Mouse (Mus musculus): ENCODE measurements at regions not wholly inside any gene's neighbourhood (a gene's known extent, or its start where the extent isn't known, plus 50 kb on each side); places are given as distances from the start of the nearest gene placed in this dataset.
A peak's percentile ranks its signal among the peaks of the same experiment; 100 is the strongest.

GRCm38 (mm10) chr12:32273474-32273873 is 65.0 kb upstream of the Pik3cg start:
- H3K4me3 ChIP-seq (ENCODE audit: extremely low read depth, insufficient read depth, insufficient read length): no peak overlapping the region
- DNase-seq (ENCODE audit: low read depth in 1 of 2, low spot score in 2 of 2): no peak
- H3K36me3 ChIP-seq (ENCODE audit: control insufficient read depth, insufficient read depth, low read length): no peaks in the 10 kb centered on the region
- H3K27ac ChIP-seq (ENCODE audit: insufficient read depth, low read length): no peak overlapping the region
- 81% methylated on average over 1 of the region's 1 CpGs for WGBS
- no peaks in the 10 kb centered on the region for H3K4me1 ChIP-seq (ENCODE audit: control insufficient read depth, insufficient read depth, insufficient read length)
- H3K27me3 ChIP-seq (ENCODE audit: control insufficient read depth, insufficient read depth, low read length): no peaks in the 10 kb centered on the region
- TF ChIP-seq CTCF (IDR thresholded peaks at IDR 0.05; ENCODE audit: extremely low read depth, insufficient read depth, insufficient read length, insufficient replicate concordance): no peak
- no peak for TF ChIP-seq POLR2A (IDR thresholded peaks at IDR 0.05; ENCODE audit: low read depth, low read length)

- WGBS: 77% methylated on average over 4 of the region's 4 CpGs
- H3K27ac ChIP-seq (ENCODE audit: insufficient read depth, low read length): no peak overlapping the region
- DNase-seq (ENCODE audit: low read depth in 1 of 2, low spot score in 2 of 2): no peak
- no peak for TF ChIP-seq CTCF (IDR thresholded peaks at IDR 0.05; ENCODE audit: extremely low read depth, insufficient read depth, insufficient read length, insufficient replicate concordance)
- H3K36me3 ChIP-seq (ENCODE audit: control insufficient read depth, insufficient read depth, low read length): no peaks in the 10 kb centered on the region
- no peaks in the 10 kb centered on the region for H3K27me3 ChIP-seq (ENCODE audit: control insufficient read depth, insufficient read depth, low read length)
- no peak overlapping the region for H3K4me3 ChIP-seq (ENCODE audit: extremely low read depth, insufficient read depth, insufficient read length)
- no peaks in the 10 kb centered on the region for H3K4me1 ChIP-seq (ENCODE audit: control insufficient read depth, insufficient read depth, insufficient read length)
These were observed 71.4 kb upstream of the Pik3cg start for GRCm38 (mm10) chr12:32279861-32280260.

- Histone ChIP-seq H3K36me3 (ENCODE audit: control insufficient read depth, insufficient read depth, low read length) (no peaks in the 10 kb centered on the region), H3K27ac (ENCODE audit: insufficient read depth, low read length) (no peak overlapping the region), H3K27me3 (ENCODE audit: control insufficient read depth, insufficient read depth, low read length) (no peaks in the 10 kb centered on the region), H3K4me3 (ENCODE audit: extremely low read depth, insufficient read depth, insufficient read length) (no peak overlapping the region), H3K4me1 (ENCODE audit: control insufficient read depth, insufficient read depth, insufficient read length) (no peaks in the 10 kb centered on the region)
- TF ChIP-seq POLR2A (IDR thresholded peaks at IDR 0.05; ENCODE audit: low read depth, low read length) (no peak), CTCF (IDR thresholded peaks at IDR 0.05; ENCODE audit: extremely low read depth, insufficient read depth, insufficient read length, insufficient replicate concordance) (no peak)
- DNase-seq (ENCODE audit: low read depth in 1 of 2, low spot score in 2 of 2): no peak
- 86% methylated on average over 2 of the region's 2 CpGs for WGBS
These were observed 71.8 kb upstream of the Pik3cg start for GRCm38 (mm10) chr12:32280309-32280708.

GRCm38 (mm10) chr12:32282371-32283163 is 74.1 kb upstream of the Pik3cg start:
- 88% methylated on average over 5 of the region's 5 CpGs for WGBS

GRCm38 (mm10) chr12:32285039-32285438 is 76.6 kb upstream of the Pik3cg start:
- Histone ChIP-seq H3K4me1 (ENCODE audit: control insufficient read depth, insufficient read depth, insufficient read length) (no peaks in the 10 kb centered on the region), H3K27ac (ENCODE audit: insufficient read depth, low read length) (no peak overlapping the region), H3K36me3 (ENCODE audit: control insufficient read depth, insufficient read depth, low read length) (no peaks in the 10 kb centered on the region), H3K27me3 (ENCODE audit: control insufficient read depth, insufficient read depth, low read length) (no peaks in the 10 kb centered on the region), H3K4me3 (ENCODE audit: extremely low read depth, insufficient read depth, insufficient read length) (no peak overlapping the region)
- peak in 1 of 2 experiments; percentile 11 for DNase-seq (ENCODE audit: low read depth in 1 of 2, low spot score in 2 of 2)
- TF ChIP-seq POLR2A (IDR thresholded peaks at IDR 0.05; ENCODE audit: low read depth, low read length) (no peak), CTCF (IDR thresholded peaks at IDR 0.05; ENCODE audit: extremely low read depth, insufficient read depth, insufficient read length, insufficient replicate concordance) (no peak)
- WGBS: 30% methylated on average over 2 of the region's 2 CpGs

More at GRCm38 (mm10) chr12:32282371-32283163, 74.1 kb upstream of the Pik3cg start:
- H3K4me3 ChIP-seq (ENCODE audit: extremely low read depth, insufficient read depth, insufficient read length): no peak overlapping the region
- no peaks in the 10 kb centered on the region for H3K27me3 ChIP-seq (ENCODE audit: control insufficient read depth, insufficient read depth, low read length)
- no peak for DNase-seq (ENCODE audit: low read depth in 1 of 2, low spot score in 2 of 2)
- H3K36me3 ChIP-seq (ENCODE audit: control insufficient read depth, insufficient read depth, low read length): no peaks in the 10 kb centered on the region
- H3K4me1 ChIP-seq (ENCODE audit: control insufficient read depth, insufficient read depth, insufficient read length): no peaks in the 10 kb centered on the region
- H3K27ac ChIP-seq (ENCODE audit: insufficient read depth, low read length): no peak overlapping the region
- no peak for TF ChIP-seq CTCF (IDR thresholded peaks at IDR 0.05; ENCODE audit: extremely low read depth, insufficient read depth, insufficient read length, insufficient replicate concordance)
- TF ChIP-seq POLR2A (IDR thresholded peaks at IDR 0.05; ENCODE audit: low read depth, low read length): no peak

DNA sequence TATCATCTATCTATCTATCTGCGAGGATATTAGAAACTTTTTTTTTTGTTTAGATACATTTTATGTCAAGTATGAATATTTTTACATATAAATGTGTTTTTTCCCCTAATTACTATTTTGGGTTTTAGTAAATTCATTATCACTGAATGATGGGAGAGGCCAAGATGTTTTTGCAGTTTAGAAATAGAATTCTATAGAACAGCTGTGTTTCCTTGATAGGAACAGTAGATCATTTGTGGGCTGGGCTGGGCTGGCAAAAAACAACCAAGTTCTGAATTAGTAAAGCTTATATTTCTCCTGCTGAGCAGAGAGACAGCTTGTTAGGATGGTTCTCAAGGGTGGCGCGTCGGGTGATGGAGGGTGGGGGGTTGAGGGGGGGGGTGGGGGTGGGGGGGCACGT is 78.2 kb upstream of the Pik3cg start:
- WGBS: 29% methylated on average over 5 of the region's 5 CpGs
- no peak for TF ChIP-seq POLR2A (IDR thresholded peaks at IDR 0.05; ENCODE audit: low read depth, low read length)
- TF ChIP-seq CTCF (IDR thresholded peaks at IDR 0.05; ENCODE audit: extremely low read depth, insufficient read depth, insufficient read length, insufficient replicate concordance): no peak
- Histone ChIP-seq H3K4me1 (ENCODE audit: control insufficient read depth, insufficient read depth, insufficient read length) (no peaks in the 10 kb centered on the region), H3K4me3 (ENCODE audit: extremely low read depth, insufficient read depth, insufficient read length) (no peak overlapping the region), H3K36me3 (ENCODE audit: control insufficient read depth, insufficient read depth, low read length) (no peaks in the 10 kb centered on the region), H3K27ac (ENCODE audit: insufficient read depth, low read length) (no peak overlapping the region), H3K27me3 (ENCODE audit: control insufficient read depth, insufficient read depth, low read length) (no peaks in the 10 kb centered on the region)
- no peak for DNase-seq (ENCODE audit: low read depth in 1 of 2, low spot score in 2 of 2)

GRCm38 (mm10) chr12:32291145-32291544 is 82.7 kb upstream of the Pik3cg start:
- Histone ChIP-seq H3K4me1 (ENCODE audit: control insufficient read depth, insufficient read depth, insufficient read length) (no peaks in the 10 kb centered on the region; the same call in 1 of the 2 replicates), H3K27me3 (ENCODE audit: control insufficient read depth, insufficient read depth, low read length) (no peaks in the 10 kb centered on the region), H3K4me3 (ENCODE audit: extremely low read depth, insufficient read depth, insufficient read length) (no peak overlapping the region), H3K36me3 (ENCODE audit: control insufficient read depth, insufficient read depth, low read length) (no peaks in the 10 kb centered on the region), H3K27ac (ENCODE audit: insufficient read depth, low read length) (no peak overlapping the region)
- TF ChIP-seq CTCF (IDR thresholded peaks at IDR 0.05; ENCODE audit: extremely low read depth, insufficient read depth, insufficient read length, insufficient replicate concordance): no peak
- no peak for TF ChIP-seq POLR2A (IDR thresholded peaks at IDR 0.05; ENCODE audit: low read depth, low read length)
- 83% methylated on average over 5 of the region's 5 CpGs for WGBS
- no peak for DNase-seq (ENCODE audit: low read depth in 1 of 2, low spot score in 2 of 2)
